Mouse (Mus musculus): Measurements from ENCODE around the gene Tanc1.

DNA sequence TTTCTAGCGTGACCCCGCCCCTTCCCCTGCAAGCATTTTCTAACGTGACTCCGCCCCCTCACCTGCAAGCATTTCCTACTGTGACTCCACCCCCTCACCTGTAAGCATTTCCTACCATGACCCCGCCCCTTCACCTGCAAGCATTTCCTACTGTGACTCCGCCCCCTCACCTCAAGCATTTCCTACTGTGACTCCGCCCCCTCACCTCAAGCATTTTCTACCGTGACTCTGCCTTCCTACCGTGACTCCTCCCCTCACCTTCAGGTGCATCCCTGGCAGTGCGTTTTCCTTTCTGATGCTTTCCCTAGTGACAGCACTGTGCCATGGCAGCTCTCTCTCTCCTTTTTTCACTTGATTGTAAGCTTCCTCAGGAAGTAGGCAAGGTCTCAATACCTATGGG, 137.5 kb downstream of the Tanc1 start:
- TF ChIP-seq CTCF (IDR thresholded peaks at IDR 0.05; ENCODE audit: low read depth) (no peak), EP300 (IDR thresholded peaks at IDR 0.05; ENCODE audit: low read depth) (no peak)
